Mouse (Mus musculus) right cerebral cortex, postnatal 36 days (tissue): Measurements from ENCODE around the gene Prrg4.
A peak's percentile ranks its signal among the peaks of the same experiment; 100 is the strongest.
"Not testable (repeated sequence)": the region's sequence is repeated elsewhere in the genome, so short reads cannot be mapped to it uniquely, and the experiment has no call there.

Source experiments
- DNase-seq, 2 experiments: peaks; one replicate each; pipeline ENCODE4 v3.0.0; 2022; ENCODE audit warnings: low spot score in 2 of 2, mixed read lengths in 1 of 2

Prrg4 gene

DNA sequence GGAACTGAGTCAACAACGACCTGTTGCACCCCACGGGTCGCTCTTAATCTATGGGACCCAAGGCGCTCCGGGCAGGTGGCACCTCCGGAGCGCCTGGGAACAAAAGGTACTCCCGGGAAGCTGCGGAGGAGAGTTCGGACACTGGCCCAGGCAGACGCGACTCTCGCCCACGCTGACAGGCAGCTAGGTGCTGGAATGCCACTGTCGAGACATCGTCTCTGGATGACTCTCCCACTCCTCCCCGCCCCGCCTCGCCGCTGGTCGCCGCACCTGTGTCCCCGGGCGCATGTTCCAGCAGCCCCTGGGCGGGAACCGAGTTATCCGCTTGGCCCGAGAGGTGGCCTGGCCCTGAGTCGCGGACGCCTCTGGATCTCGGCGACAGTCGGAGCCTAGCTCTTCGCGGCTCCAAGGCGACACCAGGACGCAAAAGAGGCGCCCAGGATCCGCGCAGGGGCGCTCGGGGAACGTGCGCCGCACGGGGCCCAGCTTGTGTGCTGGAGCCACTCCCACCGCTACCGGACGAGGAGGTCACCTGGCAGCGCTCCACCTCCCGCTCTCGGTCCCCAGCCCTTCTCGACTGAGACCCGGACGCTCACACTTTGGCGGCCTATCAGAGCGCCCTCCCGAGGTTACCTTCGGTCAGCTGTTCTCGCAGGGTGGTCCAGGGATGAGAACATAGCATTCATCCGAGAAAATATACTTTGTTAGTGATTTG lies at the start of gene Prrg4:
Prrg4 (minus strand) TSS at position 601 of the 715 bp plus-strand sequence.
- DNase-seq: peak; percentile 5 to 6

DNA sequence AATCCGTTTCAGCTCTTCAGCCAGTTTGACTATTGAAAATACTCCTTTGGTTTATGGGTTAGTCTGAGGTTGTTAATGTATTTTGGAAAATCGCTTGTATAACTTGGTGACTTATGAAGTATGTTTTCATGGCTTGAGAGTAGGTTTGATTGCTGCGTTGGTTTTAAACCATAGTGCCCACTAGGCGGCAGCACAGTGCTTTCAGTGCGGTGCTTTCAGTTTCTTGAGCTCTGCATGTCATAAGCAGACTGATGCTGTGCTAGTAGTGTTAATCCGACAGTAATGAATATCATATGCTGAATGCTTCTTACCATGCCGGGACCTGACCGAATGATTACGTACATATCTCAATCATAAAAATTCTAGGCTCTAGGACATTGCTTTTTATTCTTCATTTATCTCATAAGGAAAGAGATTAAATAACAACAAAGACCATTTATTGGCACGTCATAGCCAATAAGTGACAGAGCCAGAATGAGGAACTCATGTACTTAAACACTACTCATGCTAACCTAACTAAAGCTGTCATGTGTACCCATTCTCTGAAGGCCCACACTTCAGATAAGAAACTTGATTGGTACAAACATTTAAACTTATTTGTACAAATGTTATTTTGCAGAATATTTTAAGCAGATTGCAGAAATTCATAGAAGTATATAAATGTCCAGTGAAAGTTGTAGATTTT lies 38.3 kb upstream of the Prrg4 start:
- peak; percentile 62 to 68 for DNase-seq

DNA sequence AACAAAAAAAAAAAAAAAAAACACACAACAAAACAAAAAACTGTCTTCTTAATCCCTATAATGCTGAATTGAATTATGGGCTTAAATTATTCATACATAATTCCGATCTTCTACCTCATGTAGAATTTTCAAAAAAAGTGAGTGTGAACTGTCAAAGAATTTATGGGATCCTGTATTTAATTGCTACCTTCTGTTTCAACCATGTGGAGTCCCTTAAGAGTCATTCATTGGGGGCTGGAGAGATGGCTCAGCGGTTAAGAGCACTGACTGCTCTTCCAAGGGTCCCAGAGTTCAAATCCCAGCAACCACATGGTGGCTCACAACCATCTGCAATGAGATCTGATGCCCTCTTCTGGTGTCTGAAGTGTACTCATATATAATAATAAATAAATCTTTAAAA lies 37.7 kb upstream of the Prrg4 start:
- DNase-seq: not testable (repeated sequence)

GRCm38 (mm10) chr2:104886109-104886508 lies 36.4 kb upstream of the Prrg4 start:
- DNase-seq: no peak

DNA sequence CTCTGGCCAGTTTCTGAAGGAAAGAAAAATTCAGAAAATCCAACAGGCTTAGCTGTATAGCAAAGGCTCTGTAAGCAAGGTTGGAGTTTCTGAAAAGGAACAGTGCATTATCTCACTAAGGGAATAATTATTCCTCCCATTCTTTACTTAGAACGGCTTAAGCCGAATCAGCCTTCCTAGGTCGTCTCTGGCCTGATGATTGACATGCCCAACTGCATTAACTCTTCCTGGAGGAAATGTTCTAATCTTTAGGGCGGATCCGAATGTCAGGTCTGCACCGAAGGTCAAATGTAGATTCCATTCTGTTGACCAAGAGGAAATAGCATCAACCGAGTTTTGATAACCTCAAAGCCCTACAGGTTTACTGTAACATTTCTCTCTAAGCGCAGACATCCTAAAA lies 29.1 kb upstream of the Prrg4 start:
- no peak for DNase-seq

DNA sequence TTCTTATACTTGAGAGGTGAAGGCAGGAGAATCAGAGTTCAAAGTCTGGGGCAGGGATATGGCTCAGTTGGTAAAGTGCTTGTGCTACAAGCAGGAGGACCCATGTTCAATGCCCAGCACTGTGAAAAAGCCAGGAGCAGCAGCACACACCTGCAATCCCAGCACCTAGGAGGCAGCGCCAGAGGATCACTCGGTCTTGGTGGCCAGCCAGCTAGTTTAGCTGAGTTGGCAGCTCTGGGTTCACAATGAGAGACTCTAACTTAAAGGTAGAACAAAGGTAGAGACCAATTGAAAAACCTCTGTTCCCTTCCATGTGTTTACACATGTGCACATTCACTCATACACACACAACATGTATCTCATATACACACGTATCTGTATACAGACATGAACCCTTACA lies 19.4 kb upstream of the Prrg4 start:
- DNase-seq: no peak

- DNase-seq: no peak
These were observed 17.7 kb upstream of the Prrg4 start, which contains the start of gene Ccdc73 for GRCm38 (mm10) chr2:104867282-104867855. Gene Ccdc73 (plus strand): TSS chr2:104867805.

GRCm38 (mm10) chr2:104864176-104864860 lies 14.6 kb upstream of the Prrg4 start:
- no peak for DNase-seq

GRCm38 (mm10) chr2:104860426-104860825 lies 10.8 kb upstream of the Prrg4 start:
- no peak for DNase-seq

GRCm38 (mm10) chr2:104859060-104859459 lies 9.4 kb upstream of the Prrg4 start:
- DNase-seq: no peak

DNA sequence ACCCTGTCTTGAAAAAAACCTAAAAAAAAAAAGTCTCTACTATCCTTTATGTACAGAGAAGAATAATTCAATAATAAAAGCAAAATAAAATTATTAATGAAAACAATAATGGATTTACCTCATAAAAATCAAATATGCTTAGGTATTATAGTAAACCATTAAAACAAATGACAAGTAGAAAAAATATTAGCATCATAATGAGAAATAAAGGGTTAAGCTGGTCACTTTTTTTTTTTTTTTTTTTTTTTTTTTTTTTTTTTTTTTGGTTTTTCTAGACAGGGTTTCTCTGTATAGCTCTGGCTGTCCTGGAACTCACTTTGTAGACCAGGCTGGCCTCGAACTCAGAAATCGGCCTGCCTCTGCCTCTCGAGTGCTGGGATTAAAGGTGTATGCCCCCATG lies 8.4 kb upstream of the Prrg4 start:
- DNase-seq: not testable (repeated sequence)

GRCm38 (mm10) chr2:104856218-104856617 lies 6.5 kb upstream of the Prrg4 start:
- DNase-seq: no peak

GRCm38 (mm10) chr2:104855732-104856131 lies 6.1 kb upstream of the Prrg4 start:
- DNase-seq: no peak

GRCm38 (mm10) chr2:104854836-104855235 lies 5.2 kb upstream of the Prrg4 start:
- no peak for DNase-seq

- no peak for DNase-seq
These were observed 2.9 kb upstream of the Prrg4 start for GRCm38 (mm10) chr2:104852546-104852945.

DNA sequence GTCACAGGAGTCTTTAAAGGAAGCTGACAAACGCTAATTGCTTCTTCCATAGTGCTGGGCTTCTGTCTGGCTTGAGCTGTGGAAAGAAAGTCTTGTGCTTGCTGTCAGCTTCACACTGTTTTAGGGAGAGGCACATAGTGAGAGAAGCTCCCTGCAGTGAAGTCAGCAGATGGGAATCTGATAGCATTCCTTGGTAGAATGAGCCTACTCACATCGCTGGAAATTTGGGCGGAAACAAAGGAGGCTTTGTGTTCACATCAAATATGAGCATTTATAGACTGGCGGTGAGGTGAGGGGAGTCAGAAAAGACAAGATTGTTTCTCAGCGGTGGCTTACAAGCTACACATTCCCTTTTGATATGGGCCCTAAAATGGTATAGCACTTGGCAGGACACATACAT lies 2.0 kb upstream of the Prrg4 start:
- DNase-seq: no peak

GRCm38 (mm10) chr2:104849991-104850359 lies 299 bp upstream of the Prrg4 start:
- no peak for DNase-seq

DNA sequence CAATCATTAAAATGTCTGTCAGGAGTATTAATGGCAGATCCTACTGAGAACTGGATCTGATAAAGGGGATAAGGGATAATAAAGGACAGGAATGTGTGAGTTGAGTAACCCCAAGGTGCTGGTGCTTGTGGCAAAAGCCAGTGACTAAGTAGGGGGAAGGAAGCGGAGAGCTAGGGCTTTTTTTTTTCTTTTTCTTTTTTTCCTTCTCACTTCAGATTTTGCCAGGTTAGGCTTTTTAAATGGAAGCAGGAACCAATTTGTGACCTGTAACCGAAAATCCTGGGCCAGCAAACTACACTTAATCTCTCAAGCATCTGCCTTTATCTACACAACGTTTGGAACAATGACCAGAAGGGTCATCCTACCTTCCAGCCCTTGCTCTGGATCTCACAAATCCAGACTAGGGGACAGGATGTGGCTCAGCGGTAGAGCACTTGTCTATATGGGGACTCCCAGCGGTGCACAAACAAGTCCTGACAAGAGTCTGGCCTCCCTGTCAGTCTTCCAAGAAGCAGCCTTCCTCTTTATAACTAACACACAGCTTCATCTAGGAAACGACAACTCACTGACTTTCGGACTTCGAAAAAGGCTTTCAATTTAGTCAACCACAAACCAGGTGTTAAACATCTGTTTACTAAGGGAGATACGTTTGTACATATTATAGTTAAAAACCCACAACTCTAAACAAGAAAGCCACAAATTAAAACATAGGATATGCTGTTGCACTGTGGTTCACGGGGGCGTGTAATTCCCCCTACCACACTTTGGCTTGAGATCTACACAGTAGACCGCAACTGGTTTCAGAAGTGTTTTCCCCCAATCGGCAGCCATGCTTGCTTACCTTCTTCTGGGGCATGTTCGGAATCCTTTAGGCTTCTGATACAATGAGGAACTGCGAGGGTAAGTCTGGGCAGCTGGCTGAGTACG lies 1.2 kb downstream of the Prrg4 start:
- no peak for DNase-seq

- no peak for DNase-seq
These were observed 2.0 kb downstream of the Prrg4 start for GRCm38 (mm10) chr2:104847645-104848044.

DNA sequence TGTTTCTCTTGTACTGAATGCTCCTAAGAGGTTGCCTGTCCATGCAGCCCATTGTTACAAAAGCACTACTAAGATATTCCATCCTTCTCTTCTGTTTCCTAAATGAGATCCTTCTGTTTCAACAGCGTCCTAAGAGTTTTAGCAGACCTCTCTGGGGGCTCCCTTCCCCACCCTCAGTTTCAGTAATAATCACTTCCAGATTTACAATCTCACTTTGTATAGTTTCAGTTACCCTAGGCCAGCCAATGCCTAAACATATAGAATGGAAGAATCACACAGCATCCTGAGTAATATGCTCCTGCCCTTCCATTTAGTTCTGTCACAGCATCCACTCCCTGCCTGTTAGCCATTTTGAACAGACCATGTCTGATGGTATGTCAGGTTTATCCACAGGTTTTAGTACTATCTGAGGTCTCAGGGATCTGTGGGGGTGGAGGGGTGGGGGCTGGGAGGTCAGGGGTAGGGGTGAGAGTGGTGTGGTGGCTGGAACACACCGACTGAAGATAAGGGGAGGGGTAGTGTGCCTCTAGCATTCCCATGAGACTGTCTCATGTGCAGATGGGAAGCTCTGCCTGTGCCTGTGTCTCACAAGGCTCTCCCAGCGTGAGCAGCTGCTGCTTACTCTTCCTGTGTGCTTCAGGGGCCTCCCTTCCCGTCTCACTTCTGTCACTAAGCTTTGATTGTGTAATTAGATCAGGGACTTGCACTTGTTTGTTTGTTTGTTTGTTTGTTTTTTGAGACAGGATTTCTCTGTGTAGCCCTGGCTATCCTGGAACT lies 2.9 kb downstream of the Prrg4 start:
- no peak for DNase-seq

GRCm38 (mm10) chr2:104842559-104842958 lies 7.1 kb downstream of the Prrg4 start:
- no peak for DNase-seq
